Mouse (Mus musculus) forebrain, embryonic 13.5 days (tissue): ENCODE measurements around the gene Eno2. TPM values are rescaled to one million over a fixed set of nuclear protein-coding genes. Genes with fewer than 3 reads are reported as not detected.

Experiments used
- ATAC-seq: fragments of 200-750 bp; cut with Nextera tagmentation; 2 replicates; pipeline ENCODE4 v1.8.0; 2017
- H3K27ac ChIP-seq: fragments of 300-500 bp; sonication (generic); 2 replicates; pipeline ENCODE4 v1.5.1; 2015; ENCODE audit warnings: inconsistent platforms, mild to moderate bottlenecking, moderate library complexity
- H3K27me3 ChIP-seq: fragments of 300-500 bp; sonication (generic); 2 replicates; pipeline ENCODE4 v1.6.1; 2015; ENCODE audit warnings: mild to moderate bottlenecking, inconsistent platforms
- H3K36me3 ChIP-seq: fragments of 300-500 bp; sonication (generic); 2 replicates; pipeline ENCODE4 v1.6.1; 2015; ENCODE audit warnings: mild to moderate bottlenecking, inconsistent platforms; ENCODE audit not compliant: poor library complexity, severe bottlenecking
- H3K4me1 ChIP-seq: fragments of 300-500 bp; sonication (generic); 2 replicates; pipeline ENCODE4 v1.6.1; 2015; ENCODE audit warnings: inconsistent platforms
- H3K4me2 ChIP-seq: fragments of 300-500 bp; sonication (generic); 2 replicates; pipeline ENCODE4 v1.6.1; 2015; ENCODE audit warnings: inconsistent platforms, mild to moderate bottlenecking, moderate library complexity
- H3K4me3 ChIP-seq: fragments of 300-500 bp; sonication (generic); 2 replicates; pipeline ENCODE4 v1.5.1; 2015; ENCODE audit warnings: mild to moderate bottlenecking, inconsistent platforms
- H3K9ac ChIP-seq: fragments of 300-500 bp; sonication (generic); 2 replicates; pipeline ENCODE4 v1.6.1; 2015; ENCODE audit warnings: mild to moderate bottlenecking, inconsistent platforms
- H3K9me3 ChIP-seq: fragments of 300-500 bp; sonication (generic); replicated peaks from 2 replicates; pipeline ENCODE4 v1.6.1; 2016; ENCODE audit warnings: inconsistent platforms
- WGBS: fragments of 180-500 bp; shearing (Covaris S2); methylation state at CpG from one replicate; pipeline ENCODE4 v1.1.7; 2015; 5-methylcytosine and 5-hydroxymethylcytosine counted together
- polyA plus RNA-seq: library from polyadenylated mRNA; unstranded; fragments of >200 nt; fragmentation: Nextera tagmentation; extraction: Ambion mirVana; gene quantifications from 2 replicates; pipeline ENCODE4 v1.2.1, GENCODE M21; 2015

Eno2 gene
- polyA plus RNA-seq, 1 experiment from 2014 or later: 15.4 TPM

DNA sequence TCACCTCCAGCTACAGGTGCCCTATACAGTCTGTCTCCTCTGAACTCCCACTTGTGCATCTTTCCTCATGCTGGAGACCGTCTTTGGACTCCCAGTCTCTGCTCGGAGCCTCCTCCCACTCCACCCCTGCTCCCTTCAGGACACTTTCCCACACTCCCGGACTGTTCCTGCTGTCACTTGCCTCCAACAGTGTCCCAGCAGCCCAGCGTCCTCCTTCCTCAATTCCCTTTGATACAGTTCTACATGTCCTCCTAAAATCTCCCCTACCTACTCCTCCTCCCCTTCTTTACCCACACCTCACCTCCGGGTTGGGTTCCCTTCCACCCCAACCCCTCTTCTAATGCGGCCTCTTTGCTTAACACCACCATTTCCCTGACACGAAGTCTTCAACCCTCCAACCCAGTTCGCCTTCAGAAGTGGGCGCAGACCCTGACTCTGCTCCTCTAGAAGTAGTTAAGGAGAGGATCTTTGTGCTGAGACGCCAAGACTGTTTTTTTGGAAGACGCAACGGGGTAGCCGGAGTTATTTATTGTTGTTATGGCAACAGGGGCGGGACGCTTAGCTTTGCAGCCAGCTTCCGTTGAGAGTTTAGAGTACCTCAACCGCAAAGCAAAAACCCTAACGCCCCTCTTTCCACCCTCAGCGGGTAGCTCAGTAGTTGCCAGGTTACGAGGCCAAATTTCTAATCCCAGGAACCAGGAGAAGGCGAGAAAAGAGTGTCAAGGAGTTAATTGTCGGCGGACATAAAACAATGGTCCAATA, 9.9 kb upstream of the Eno2 start, which contains the start of gene Lrrc23:
Lrrc23 (minus strand) TSS at position 506 of the 762 bp plus-strand sequence.
- Histone ChIP-seq H3K27ac (0 out of 2 replicates have a peak within 1 kb of the TSS, but pooled peaks have one; percentile 1), H3K4me1 (peaks cover 20% of the 10 kb centered on the region), H3K4me2 (peak within 1 kb of the TSS; percentile 72), H3K36me3 (no peaks in the 10 kb centered on the region), H3K9ac (peak within 1 kb of the TSS; percentile 45), H3K27me3 (peaks cover 5% of the 10 kb centered on the region; the same call in 1 of the 2 replicates), H3K4me3 (peak within 1 kb of the TSS; percentile 39), H3K9me3 (no peaks in the 10 kb centered on the region)
- WGBS: 3% methylated on average over 23 of the region's 23 CpGs
- ATAC-seq: peak; percentile 63; the same call in 1 of the 2 replicates

- Histone ChIP-seq H3K4me1 (peaks cover 25% of the 10 kb centered on the region), H3K9ac (no peak overlapping the region), H3K4me2 (no peak overlapping the region), H3K27ac (no peak overlapping the region), H3K4me3 (no peak overlapping the region), H3K27me3 (peaks cover 12% of the 10 kb centered on the region; the same call in 1 of the 2 replicates), H3K9me3 (no peaks in the 10 kb centered on the region), H3K36me3 (no peaks in the 10 kb centered on the region)
- no peak for ATAC-seq
- 90% methylated on average over 15 of the region's 15 CpGs for WGBS
These were observed 1.0 kb upstream of the Eno2 start for GRCm38 (mm10) chr6:124770511-124770910.

GRCm38 (mm10) chr6:124770013-124770412, 540 bp upstream of the Eno2 start:
- peaks cover 25% of the 10 kb centered on the region for H3K4me1 ChIP-seq
- H3K4me3 ChIP-seq: peak overlapping the region; percentile 49
- 63% methylated on average over 7 of the region's 7 CpGs for WGBS
- H3K36me3 ChIP-seq: no peaks in the 10 kb centered on the region
- ATAC-seq: no peak; the same call in 1 of the 2 replicates
- H3K9ac ChIP-seq: peak overlapping the region; percentile 68
- no peaks in the 10 kb centered on the region for H3K9me3 ChIP-seq
- peaks cover 12% of the 10 kb centered on the region; the same call in 1 of the 2 replicates for H3K27me3 ChIP-seq
- H3K4me2 ChIP-seq: peak overlapping the region; percentile 76
- no peak overlapping the region for H3K27ac ChIP-seq

- H3K27ac ChIP-seq: no peak overlapping the region
- peak overlapping the region; percentile 76 for H3K4me2 ChIP-seq
- H3K36me3 ChIP-seq: no peaks in the 10 kb centered on the region
- 4% methylated on average over 9 of the region's 9 CpGs for WGBS
- peak; percentile 19 for ATAC-seq
- H3K4me3 ChIP-seq: peak overlapping the region; percentile 49
- peak overlapping the region; percentile 68 for H3K9ac ChIP-seq
- H3K4me1 ChIP-seq: peaks cover 25% of the 10 kb centered on the region
- peaks cover 12% of the 10 kb centered on the region; the same call in 1 of the 2 replicates for H3K27me3 ChIP-seq
- no peaks in the 10 kb centered on the region for H3K9me3 ChIP-seq
These were observed 799 bp downstream of the Eno2 start for GRCm38 (mm10) chr6:124768704-124769044.

DNA sequence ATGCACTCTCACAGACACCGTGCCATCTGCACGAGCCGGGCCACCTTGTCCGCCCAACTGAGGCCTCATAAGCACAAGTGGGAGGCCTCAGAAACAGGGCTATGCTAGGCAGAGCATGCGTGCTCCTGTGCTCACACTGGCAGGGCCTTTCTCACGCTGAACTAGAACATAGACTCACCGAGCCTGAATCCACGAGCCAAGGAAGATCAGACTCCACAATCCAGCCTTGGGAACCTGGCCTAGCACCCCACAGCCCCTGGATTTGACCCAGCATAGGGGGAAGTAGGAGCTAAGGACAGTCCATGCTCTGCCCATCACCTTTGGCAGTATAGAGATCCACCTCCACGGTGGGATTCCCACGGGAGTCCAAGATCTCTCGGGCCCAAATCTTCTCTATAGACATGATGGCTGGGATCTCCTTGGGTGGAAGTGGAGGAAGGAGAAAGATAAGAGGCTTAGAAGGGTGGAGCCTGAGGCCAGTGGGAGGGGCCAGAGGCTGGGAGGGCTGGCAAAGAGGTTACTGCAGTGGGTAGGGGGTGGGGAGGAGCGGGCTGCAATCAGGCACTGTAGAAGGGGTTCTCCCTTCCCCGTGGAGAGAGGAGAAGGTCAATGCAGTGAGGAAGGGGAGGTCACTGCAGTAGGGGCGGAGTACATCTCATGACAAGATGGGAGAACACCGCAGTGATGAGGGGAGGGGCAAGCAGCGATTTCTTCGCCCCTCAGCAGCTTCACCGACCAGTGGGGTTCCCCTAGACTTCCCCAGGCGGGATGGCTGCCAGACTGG, 1.4 kb downstream of the Eno2 start:
- peak overlapping the region; percentile 49 for H3K4me3 ChIP-seq
- 22% methylated on average over 19 of the region's 19 CpGs for WGBS
- peak overlapping the region; percentile 68 for H3K9ac ChIP-seq
- H3K4me1 ChIP-seq: peaks cover 25% of the 10 kb centered on the region
- no peaks in the 10 kb centered on the region for H3K9me3 ChIP-seq
- H3K36me3 ChIP-seq: no peaks in the 10 kb centered on the region
- H3K4me2 ChIP-seq: peak overlapping the region; percentile 76
- peaks cover 12% of the 10 kb centered on the region; the same call in 1 of the 2 replicates for H3K27me3 ChIP-seq
- H3K27ac ChIP-seq: no peak overlapping the region; the same call in 1 of the 2 replicates
- ATAC-seq: peak; percentile 19; the same call in 1 of the 2 replicates

- Histone ChIP-seq H3K4me1 (peaks cover 25% of the 10 kb centered on the region), H3K27me3 (peaks cover 12% of the 10 kb centered on the region; the same call in 1 of the 2 replicates), H3K9ac (no peak overlapping the region), H3K4me2 (peak overlapping the region; percentile 76; the same call in 1 of the 2 replicates), H3K4me3 (no peak overlapping the region), H3K27ac (no peak overlapping the region; the same call in 1 of the 2 replicates), H3K9me3 (no peaks in the 10 kb centered on the region), H3K36me3 (no peaks in the 10 kb centered on the region)
- no peak for ATAC-seq
- WGBS: 22% methylated on average over 4 of the region's 4 CpGs
These were observed 1.9 kb downstream of the Eno2 start for GRCm38 (mm10) chr6:124767536-124767919.

GRCm38 (mm10) chr6:124765951-124766350, 3.5 kb downstream of the Eno2 start:
- H3K9ac ChIP-seq: no peak overlapping the region
- WGBS: 89% methylated on average over 7 of the region's 7 CpGs
- peaks cover 25% of the 10 kb centered on the region for H3K4me1 ChIP-seq
- H3K4me3 ChIP-seq: no peak overlapping the region
- H3K36me3 ChIP-seq: no peaks in the 10 kb centered on the region
- no peak overlapping the region for H3K27ac ChIP-seq
- peaks cover 12% of the 10 kb centered on the region; the same call in 1 of the 2 replicates for H3K27me3 ChIP-seq
- H3K9me3 ChIP-seq: no peaks in the 10 kb centered on the region
- no peak overlapping the region for H3K4me2 ChIP-seq
- no peak for ATAC-seq

- Histone ChIP-seq H3K4me3 (no peak overlapping the region), H3K4me1 (peaks cover 39% of the 10 kb centered on the region), H3K27ac (peak overlapping the region; percentile 98), H3K9ac (peak overlapping the region; percentile 34; the same call in 1 of the 2 replicates), H3K9me3 (no peaks in the 10 kb centered on the region), H3K36me3 (no peaks in the 10 kb centered on the region), H3K4me2 (peak overlapping the region; percentile 77), H3K27me3 (no peaks in the 10 kb centered on the region)
- WGBS: 2% methylated on average over 5 of the region's 5 CpGs
- 0 out of 2 replicates have a peak, but pooled peaks have one; percentile 3 for ATAC-seq
These were observed 10.2 kb downstream of the Eno2 start for GRCm38 (mm10) chr6:124759259-124759658.

GRCm38 (mm10) chr6:124758849-124759232, 10.6 kb downstream of the Eno2 start:
- Histone ChIP-seq H3K9me3 (no peaks in the 10 kb centered on the region), H3K4me3 (no peak overlapping the region), H3K9ac (peak overlapping the region; percentile 34; the same call in 1 of the 2 replicates), H3K27ac (peak overlapping the region; percentile 98), H3K4me1 (peaks cover 43% of the 10 kb centered on the region), H3K36me3 (no peaks in the 10 kb centered on the region), H3K27me3 (no peaks in the 10 kb centered on the region), H3K4me2 (peak overlapping the region; percentile 77)
- ATAC-seq: no peak
- WGBS: 43% methylated on average over 2 of the region's 2 CpGs

DNA sequence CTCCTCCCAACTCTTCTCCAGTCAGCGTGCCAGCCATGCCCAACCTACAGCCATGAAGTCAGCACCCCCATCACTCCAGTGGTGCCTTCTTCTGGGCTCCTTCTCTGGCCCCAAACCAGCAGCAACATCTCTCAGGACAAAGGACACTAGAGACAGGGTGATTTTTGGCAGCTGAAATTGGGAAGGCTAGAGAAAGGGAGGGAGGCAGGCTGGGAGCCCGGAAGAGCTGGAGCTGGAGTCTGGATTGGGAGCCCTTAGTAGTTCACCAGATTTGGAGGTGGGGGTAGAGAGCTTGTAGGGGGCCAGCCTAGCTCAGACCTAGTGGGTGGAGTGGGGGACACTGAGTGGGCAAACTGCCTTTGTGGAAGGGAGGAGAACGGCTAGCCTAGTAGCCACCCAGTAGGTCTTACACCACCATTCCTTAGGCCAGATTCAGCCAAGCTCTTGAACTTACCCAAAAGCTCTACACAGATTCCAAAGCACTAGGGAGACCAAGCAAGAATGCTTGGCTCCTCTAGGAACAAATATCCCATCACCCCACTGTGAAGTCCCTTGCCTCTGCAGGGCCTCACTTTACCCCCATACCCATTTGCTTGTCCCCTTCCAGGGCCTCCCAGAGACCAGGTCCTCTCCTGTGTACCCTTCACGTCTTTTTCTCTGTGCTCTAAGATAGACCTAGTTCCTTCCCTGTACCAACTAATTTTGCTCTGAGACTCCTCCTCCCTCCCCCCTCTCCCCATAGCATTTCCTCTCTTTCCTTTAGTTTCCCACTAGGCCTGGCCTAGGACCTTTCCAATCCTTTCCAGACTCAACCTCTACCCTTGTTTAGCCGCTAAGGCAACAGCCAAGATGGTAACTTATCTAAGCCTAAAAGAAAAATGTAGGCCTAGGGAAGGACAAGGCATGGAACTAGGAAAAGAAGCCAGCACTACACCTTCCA, 11.3 kb downstream of the Eno2 start:
- Histone ChIP-seq H3K36me3 (no peaks in the 10 kb centered on the region), H3K4me3 (peak overlapping the region; percentile 78), H3K27ac (peak overlapping the region; percentile 98), H3K4me2 (peak overlapping the region; percentile 77), H3K9ac (peak overlapping the region; percentile 97), H3K27me3 (no peaks in the 10 kb centered on the region), H3K9me3 (no peaks in the 10 kb centered on the region), H3K4me1 (peaks cover 50% of the 10 kb centered on the region)
- 26% methylated on average over 5 of the region's 5 CpGs for WGBS
- peak; percentile 14 for ATAC-seq

DNA sequence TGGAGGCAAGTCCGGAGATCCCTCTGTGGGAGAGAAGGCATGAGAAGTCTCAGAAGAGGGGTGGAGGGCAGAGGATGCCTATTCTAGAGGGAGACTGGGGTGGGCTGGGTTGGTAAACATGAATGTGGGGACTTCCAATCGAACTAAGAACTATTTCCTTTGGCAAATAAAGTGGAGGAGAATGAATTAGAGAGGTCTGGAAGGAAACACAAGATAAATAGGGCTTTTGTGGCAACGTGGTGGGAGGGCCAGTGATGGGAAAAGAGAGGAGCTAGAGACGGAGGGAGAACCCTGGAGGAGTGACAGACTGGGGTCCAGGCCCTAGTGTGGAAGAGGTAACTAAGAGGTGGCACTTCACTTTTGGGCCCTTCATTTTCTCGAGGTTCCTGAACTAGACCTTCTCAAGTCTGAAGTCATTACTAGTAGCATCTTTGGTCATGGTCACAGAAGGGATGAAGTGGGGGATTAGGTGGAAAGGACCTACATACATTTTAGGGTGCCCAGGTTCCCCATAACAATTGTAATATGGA, 12.1 kb downstream of the Eno2 start:
- no peak for ATAC-seq
- 4% methylated on average over 5 of the region's 5 CpGs for WGBS
- peaks cover 54% of the 10 kb centered on the region for H3K4me1 ChIP-seq

More for the DNA sequence above, 12.1 kb downstream of the Eno2 start:
- peak overlapping the region; percentile 97 for H3K9ac ChIP-seq
- no peaks in the 10 kb centered on the region for H3K9me3 ChIP-seq
- H3K27ac ChIP-seq: peak overlapping the region; percentile 98
- peak overlapping the region; percentile 78 for H3K4me3 ChIP-seq
- peaks cover 3% of the 10 kb centered on the region; the same call in 1 of the 2 replicates for H3K36me3 ChIP-seq
- no peaks in the 10 kb centered on the region for H3K27me3 ChIP-seq
- peak overlapping the region; percentile 77 for H3K4me2 ChIP-seq
